Mouse (Mus musculus) kidney, embryonic 15.5 days (tissue): Measurements from ENCODE around the gene Cxcl17. TPM values are rescaled to one million over a fixed set of nuclear protein-coding genes. Genes with fewer than 3 reads are reported as not detected.
"Not testable (repeated sequence)": the region's sequence is repeated elsewhere in the genome, so short reads cannot be mapped to it uniquely, and the experiment has no call there.

ENCODE experiments used
- ATAC-seq: fragments of 200-750 bp; cut with Nextera tagmentation; replicated peaks from 2 replicates; pipeline ENCODE4 v1.8.0; 2017; ENCODE audit warnings: moderate TSS enrichment; ENCODE audit not compliant: low FRiP score
- H3K27ac ChIP-seq: fragments of 300-500 bp; sonication (generic); 2 replicates; pipeline ENCODE4 v1.5.1; 2015; ENCODE audit warnings: mild to moderate bottlenecking, inconsistent platforms
- H3K27me3 ChIP-seq: fragments of 300-500 bp; sonication (generic); 2 replicates; pipeline ENCODE4 v1.6.1; 2015; ENCODE audit warnings: inconsistent platforms
- H3K36me3 ChIP-seq: fragments of 300-500 bp; sonication (generic); 2 replicates; pipeline ENCODE4 v1.6.1; 2015; ENCODE audit warnings: inconsistent platforms
- H3K4me1 ChIP-seq: fragments of 300-500 bp; sonication (generic); 2 replicates; pipeline ENCODE4 v1.6.1; 2015; ENCODE audit warnings: inconsistent platforms
- H3K4me2 ChIP-seq: fragments of 300-500 bp; sonication (generic); 2 replicates; pipeline ENCODE4 v1.6.1; 2015; ENCODE audit warnings: moderate library complexity, mild to moderate bottlenecking, inconsistent platforms
- H3K4me3 ChIP-seq: fragments of 300-500 bp; sonication (generic); replicated peaks from 2 replicates; pipeline ENCODE4 v1.5.1; 2015; ENCODE audit warnings: mild to moderate bottlenecking, inconsistent platforms
- H3K9ac ChIP-seq: fragments of 300-500 bp; sonication (generic); 2 replicates; pipeline ENCODE4 v1.6.1; 2015; ENCODE audit warnings: mild to moderate bottlenecking, inconsistent platforms
- H3K9me3 ChIP-seq: fragments of 300-500 bp; sonication (generic); replicated peaks from 2 replicates; pipeline ENCODE4 v1.6.1; 2016; ENCODE audit warnings: inconsistent platforms
- WGBS: fragments of 180-500 bp; shearing (Covaris S2); methylation state at CpG from one replicate; pipeline ENCODE4 v1.1.7; 2015; ENCODE audit warnings: mixed read lengths; 5-methylcytosine and 5-hydroxymethylcytosine counted together
- polyA plus RNA-seq: library from polyadenylated mRNA; unstranded; fragments of >200 nt; fragmentation: Nextera tagmentation; extraction: Ambion mirVana; gene quantifications from 2 replicates; pipeline ENCODE4 v1.2.1, GENCODE M21; 2015

Gene Cxcl17
- polyA plus RNA-seq, result 0.45 and 0.84 TPM in 2 replicates

GRCm38 (mm10) chr7:25412833-25413441, at the start of gene Cxcl17:
Gene Cxcl17 (minus strand): TSS chr7:25412886.
- Histone ChIP-seq H3K4me2 (no peak within 1 kb of the TSS), H3K27ac (no peak within 1 kb of the TSS), H3K27me3 (no peaks in the 10 kb centered on the region), H3K36me3 (no peaks in the 10 kb centered on the region), H3K4me3 (no peak within 1 kb of the TSS), H3K9ac (no peak within 1 kb of the TSS), H3K4me1 (0 out of 2 replicates have a peak, but pooled peaks cover 5% of the 10 kb centered on the region), H3K9me3 (no peaks in the 10 kb centered on the region)
- 44% methylated on average over 7 of the region's 7 CpGs for WGBS
- ATAC-seq, result no peak

GRCm38 (mm10) chr7:25462033-25462337, 49.3 kb upstream of the Cxcl17 start:
- H3K9me3 ChIP-seq, H3K27me3 ChIP-seq, H3K36me3 ChIP-seq, H3K4me2 ChIP-seq, H3K4me1 ChIP-seq, H3K4me3 ChIP-seq, ATAC-seq, H3K9ac ChIP-seq, H3K27ac ChIP-seq: not testable (repeated sequence)
- WGBS, result no CpG with 5 or more reads among the region's 1 CpGs

GRCm38 (mm10) chr7:25461336-25462032, 48.8 kb upstream of the Cxcl17 start:
- H3K4me2 ChIP-seq, H3K27me3 ChIP-seq, H3K4me1 ChIP-seq, H3K9ac ChIP-seq, H3K9me3 ChIP-seq, H3K4me3 ChIP-seq, ATAC-seq, H3K36me3 ChIP-seq, H3K27ac ChIP-seq: not testable (repeated sequence)
- 56% methylated on average over 4 of the region's 5 CpGs for WGBS

GRCm38 (mm10) chr7:25452103-25452502, 39.4 kb upstream of the Cxcl17 start:
- Histone ChIP-seq H3K27me3 (no peaks in the 10 kb centered on the region), H3K4me2 (no peak overlapping the region), H3K36me3 (no peaks in the 10 kb centered on the region), H3K9ac (no peak overlapping the region), H3K27ac (0 out of 2 replicates have a peak overlapping the region, but pooled peaks have one; percentile 9), H3K4me3 (no peak overlapping the region), H3K9me3 (no peaks in the 10 kb centered on the region), H3K4me1 (peaks cover 9% of the 10 kb centered on the region)
- ATAC-seq, result no peak; the same call in 1 of the 2 replicates
- WGBS, result 55% methylated on average over 3 of the region's 3 CpGs

- Histone ChIP-seq H3K4me3 (no peak overlapping the region), H3K27ac (0 out of 2 replicates have a peak overlapping the region, but pooled peaks have one; percentile 22), H3K36me3 (no peaks in the 10 kb centered on the region), H3K4me2 (no peak overlapping the region), H3K27me3 (no peaks in the 10 kb centered on the region), H3K9ac (no peak overlapping the region), H3K4me1 (peaks cover 9% of the 10 kb centered on the region), H3K9me3 (no peaks in the 10 kb centered on the region)
- 25% methylated on average over 9 of the region's 9 CpGs for WGBS
- ATAC-seq, result peak; percentile 62; the same call in 1 of the 2 replicates
Measured at GRCm38 (mm10) chr7:25449913-25450890, 37.5 kb upstream of the Cxcl17 start.

- Histone ChIP-seq H3K27me3 (no peaks in the 10 kb centered on the region), H3K9me3 (no peaks in the 10 kb centered on the region), H3K4me2 (no peak overlapping the region), H3K4me1 (peaks cover 24% of the 10 kb centered on the region), H3K36me3 (no peaks in the 10 kb centered on the region), H3K9ac (no peak overlapping the region), H3K27ac (no peak overlapping the region), H3K4me3 (no peak overlapping the region)
- WGBS, result 44% methylated on average over 6 of the region's 6 CpGs
- ATAC-seq, result 0 out of 2 replicates have a peak, but pooled peaks have one; percentile 40
Measured at GRCm38 (mm10) chr7:25440816-25441153, 28.1 kb upstream of the Cxcl17 start.

- 43% methylated on average over 9 of the region's 9 CpGs for WGBS
- Histone ChIP-seq H3K4me1 (peaks cover 26% of the 10 kb centered on the region), H3K36me3 (no peaks in the 10 kb centered on the region), H3K27ac (no peak overlapping the region), H3K9me3 (no peaks in the 10 kb centered on the region), H3K4me2 (no peak overlapping the region), H3K4me3 (no peak overlapping the region), H3K9ac (no peak overlapping the region), H3K27me3 (no peaks in the 10 kb centered on the region)
- ATAC-seq, result no peak
Measured at GRCm38 (mm10) chr7:25439978-25440815, 27.5 kb upstream of the Cxcl17 start.

GRCm38 (mm10) chr7:25439124-25439822, 26.6 kb upstream of the Cxcl17 start:
- ATAC-seq, result no peak
- Histone ChIP-seq H3K9ac (no peak overlapping the region), H3K27ac (no peak overlapping the region), H3K4me2 (no peak overlapping the region), H3K27me3 (no peaks in the 10 kb centered on the region), H3K4me3 (no peak overlapping the region), H3K36me3 (no peaks in the 10 kb centered on the region), H3K9me3 (no peaks in the 10 kb centered on the region), H3K4me1 (peaks cover 26% of the 10 kb centered on the region)
- 76% methylated on average over 8 of the region's 8 CpGs for WGBS

GRCm38 (mm10) chr7:25436704-25437103, 24.0 kb upstream of the Cxcl17 start:
- WGBS, result 80% methylated on average over 2 of the region's 2 CpGs
- H3K9ac ChIP-seq, result no peak overlapping the region
- no peaks in the 10 kb centered on the region for H3K9me3 ChIP-seq
- H3K4me3 ChIP-seq, result no peak overlapping the region
- no peak overlapping the region for H3K27ac ChIP-seq
- H3K36me3 ChIP-seq, result no peaks in the 10 kb centered on the region
- ATAC-seq, result no peak
- peaks cover 41% of the 10 kb centered on the region for H3K4me1 ChIP-seq
- H3K4me2 ChIP-seq, result no peak overlapping the region
- H3K27me3 ChIP-seq, result no peaks in the 10 kb centered on the region

- Histone ChIP-seq H3K4me1 (peaks cover 41% of the 10 kb centered on the region), H3K27ac (0 out of 2 replicates have a peak overlapping the region, but pooled peaks have one; percentile 18)
- no peak for ATAC-seq
Measured at GRCm38 (mm10) chr7:25436226-25436625, 23.5 kb upstream of the Cxcl17 start.

GRCm38 (mm10) chr7:25435546-25435851, 22.8 kb upstream of the Cxcl17 start:
- Histone ChIP-seq H3K36me3 (no peaks in the 10 kb centered on the region), H3K4me2 (no peak overlapping the region), H3K9ac (no peak overlapping the region), H3K9me3 (no peaks in the 10 kb centered on the region), H3K27ac (0 out of 2 replicates have a peak overlapping the region, but pooled peaks have one; percentile 18), H3K27me3 (no peaks in the 10 kb centered on the region), H3K4me1 (peaks cover 36% of the 10 kb centered on the region), H3K4me3 (no peak overlapping the region)
- WGBS, result 78% methylated on average over 2 of the region's 2 CpGs
- ATAC-seq, result no peak

More at GRCm38 (mm10) chr7:25436226-25436625, 23.5 kb upstream of the Cxcl17 start:
- H3K4me2 ChIP-seq, result no peak overlapping the region
- H3K27me3 ChIP-seq, result no peaks in the 10 kb centered on the region
- H3K9me3 ChIP-seq, result no peaks in the 10 kb centered on the region
- 63% methylated on average over 6 of the region's 6 CpGs for WGBS
- no peaks in the 10 kb centered on the region for H3K36me3 ChIP-seq
- no peak overlapping the region for H3K9ac ChIP-seq
- H3K4me3 ChIP-seq, result no peak overlapping the region
